Mouse (Mus musculus): ENCODE data around the gene Basp1. TPM values are rescaled to one million over a fixed set of nuclear protein-coding genes. Genes with fewer than 3 reads are reported as not detected.
"Not testable (repeated sequence)": the region's sequence is repeated elsewhere in the genome, so short reads cannot be mapped to it uniquely, and the experiment has no call there.

Basp1 gene
- polyA plus RNA-seq (2015; fragmentation: Nextera tagmentation; extraction: Ambion mirVana) = 0.88 and 0.94 TPM in 2 replicates

DNA sequence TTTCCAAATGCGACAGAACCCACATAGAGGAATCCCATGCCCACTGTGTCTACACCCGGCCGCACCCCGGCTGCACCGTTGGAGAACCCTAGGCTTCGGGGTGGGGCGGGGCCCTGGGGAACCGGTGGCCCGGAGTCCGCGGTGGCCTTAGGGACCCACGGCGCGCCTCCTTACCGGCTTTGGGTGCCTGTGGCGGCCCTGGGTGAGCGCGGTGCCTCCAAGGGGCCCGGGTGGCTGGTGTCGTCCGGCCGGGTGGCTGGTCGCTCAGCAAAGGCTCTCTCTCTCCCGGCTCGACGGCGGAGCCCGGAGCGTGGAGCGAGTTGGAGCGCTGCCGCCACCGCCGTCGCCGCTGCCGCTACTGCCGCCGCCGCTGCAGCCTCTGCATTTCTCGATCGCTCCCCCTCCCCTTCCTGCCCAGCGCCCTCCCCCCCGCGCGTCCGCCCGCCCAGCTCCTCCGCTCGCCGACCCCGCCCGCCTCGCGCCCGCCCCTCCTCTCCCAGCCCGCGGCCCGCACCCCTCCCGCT lies at the start of gene Basp1:
Gene Basp1 (minus strand): TSS at position 387 of the 524 bp plus-strand sequence.
- Histone ChIP-seq H3K9ac (ENCODE audit: low read depth, low read length) (peak within 1 kb of the TSS; percentile 39), H3K4me2 (ENCODE audit: low read depth, low read length) (peak within 1 kb of the TSS; percentile 59), H3K4me3 (ENCODE audit: low read depth, low read length) (peak within 1 kb of the TSS; percentile 55), H3K4me1 (ENCODE audit: control insufficient read depth, low read depth, low read length) (peaks cover 2% of the 10 kb centered on the region), H3K9me3 (replicated peaks; ENCODE audit: control insufficient read depth, low read length) (no peaks in the 10 kb centered on the region), H3K36me3 (ENCODE audit: control insufficient read depth, insufficient read depth) (no peaks in the 10 kb centered on the region), H3K27ac (ENCODE audit: low read length) (no peak within 1 kb of the TSS), H3K27me3 (ENCODE audit: control insufficient read depth, insufficient read depth, low read depth, low read length) (peaks cover 30% of the 10 kb centered on the region)
- under 1% methylated on average over 39 of the region's 60 CpGs for WGBS (ENCODE audit: insufficient replicate concordance)
- peak; percentile 24; the same call in 1 of the 2 replicates for ATAC-seq (ENCODE audit: low read depth)

DNA sequence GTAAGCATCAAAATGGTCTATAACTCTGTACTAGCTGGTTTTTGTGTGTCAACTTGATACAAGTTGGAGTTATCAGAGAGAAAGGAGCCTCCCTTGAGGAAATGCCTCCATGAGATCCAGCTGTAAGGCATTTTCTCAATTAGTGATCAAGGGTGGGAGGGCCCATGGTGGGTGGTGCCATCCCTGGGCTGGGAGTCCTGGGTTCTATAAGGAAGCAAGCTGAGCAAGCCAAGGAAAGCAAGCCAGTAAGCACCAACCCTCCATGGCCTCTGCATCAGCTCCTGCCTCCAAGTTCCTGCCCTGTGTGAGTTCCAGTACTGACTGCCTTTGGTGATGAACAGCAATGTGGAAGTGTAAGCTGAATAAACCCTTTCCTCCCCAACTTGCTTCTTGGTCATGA lies 49.5 kb upstream of the Basp1 start:
- H3K27ac ChIP-seq (ENCODE audit: low read length); H3K4me3 ChIP-seq (ENCODE audit: low read depth, low read length): not testable (repeated sequence)

DNA sequence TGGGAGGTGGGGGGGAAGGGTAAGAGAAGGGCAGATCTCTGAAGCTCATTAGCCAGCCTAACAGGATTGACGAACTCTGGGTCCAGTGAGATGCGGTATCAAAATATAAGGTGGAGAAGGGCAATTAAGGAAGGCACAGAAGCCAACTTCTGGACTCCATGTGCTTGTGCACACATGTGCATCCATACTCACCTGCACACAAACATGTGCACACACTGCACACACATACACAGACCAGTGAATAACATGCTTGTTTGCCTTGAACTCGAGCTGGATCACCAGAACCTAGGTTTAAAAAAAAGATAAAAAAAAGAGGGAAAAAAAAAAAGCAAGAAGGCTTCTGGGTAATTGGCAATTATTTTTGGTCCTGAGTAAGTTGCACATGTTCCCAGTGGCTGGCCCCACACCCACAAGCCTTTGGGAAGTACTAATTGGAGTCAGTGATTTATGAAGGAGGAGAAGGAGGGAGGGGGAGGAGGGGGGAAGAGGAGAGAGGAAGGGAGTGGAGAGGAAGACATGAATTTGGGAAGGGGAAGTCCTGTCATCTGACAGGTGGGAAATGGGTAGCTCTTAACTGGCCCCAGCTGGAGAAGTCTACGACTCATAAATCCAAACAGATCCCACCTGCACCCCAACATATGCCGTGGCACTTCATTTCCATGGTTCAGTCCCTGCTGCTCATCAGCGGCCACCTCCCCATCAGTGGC lies 48.6 kb upstream of the Basp1 start:
- no peaks in the 10 kb centered on the region for H3K4me1 ChIP-seq (ENCODE audit: control insufficient read depth, low read depth, low read length)
- H3K9me3 ChIP-seq (replicated peaks; ENCODE audit: control insufficient read depth, low read length) = no peaks in the 10 kb centered on the region
- ATAC-seq (ENCODE audit: low read depth) = no peak
- H3K4me3 ChIP-seq (ENCODE audit: low read depth, low read length) = no peak overlapping the region
- no peak overlapping the region for H3K27ac ChIP-seq (ENCODE audit: low read length)
- no peak overlapping the region for H3K4me2 ChIP-seq (ENCODE audit: low read depth, low read length)
- H3K9ac ChIP-seq (ENCODE audit: low read depth, low read length) = no peak overlapping the region
- no peaks in the 10 kb centered on the region for H3K27me3 ChIP-seq (ENCODE audit: control insufficient read depth, insufficient read depth, low read depth, low read length)
- 47% methylated on average over 6 of the region's 6 CpGs for WGBS (ENCODE audit: insufficient replicate concordance)
- H3K36me3 ChIP-seq (ENCODE audit: control insufficient read depth, insufficient read depth) = no peaks in the 10 kb centered on the region

More for the DNA sequence above, 49.5 kb upstream of the Basp1 start:
- H3K4me2 ChIP-seq (ENCODE audit: low read depth, low read length); H3K27me3 ChIP-seq (ENCODE audit: control insufficient read depth, insufficient read depth, low read depth, low read length); H3K36me3 ChIP-seq (ENCODE audit: control insufficient read depth, insufficient read depth); ATAC-seq (ENCODE audit: low read depth); H3K4me1 ChIP-seq (ENCODE audit: control insufficient read depth, low read depth, low read length); H3K9me3 ChIP-seq (replicated peaks; ENCODE audit: control insufficient read depth, low read length); H3K9ac ChIP-seq (ENCODE audit: low read depth, low read length): not testable (repeated sequence)

DNA sequence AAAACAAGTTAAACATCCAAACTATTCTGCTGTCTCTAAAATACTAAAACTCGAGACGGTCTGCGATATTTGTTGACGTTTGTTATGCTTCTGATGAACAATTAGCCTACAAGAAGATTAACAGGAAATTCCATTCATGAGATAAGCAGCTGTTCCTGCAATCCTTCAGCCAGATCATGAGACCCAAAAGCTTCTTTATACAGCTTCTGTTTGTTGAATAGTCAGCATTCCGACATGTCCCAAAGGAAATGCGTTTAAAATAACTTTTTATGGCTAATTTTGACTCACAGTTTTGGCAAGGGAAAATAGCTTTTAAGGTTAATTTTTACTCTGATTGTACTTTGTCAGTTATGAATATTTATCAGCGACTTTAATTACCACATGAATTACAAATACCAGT lies 46.3 kb upstream of the Basp1 start:
- 34% methylated on average over 7 of the region's 7 CpGs for WGBS (ENCODE audit: insufficient replicate concordance)
- no peak for ATAC-seq (ENCODE audit: low read depth)
- Histone ChIP-seq H3K9ac (ENCODE audit: low read depth, low read length) (no peak overlapping the region), H3K27me3 (ENCODE audit: control insufficient read depth, insufficient read depth, low read depth, low read length) (no peaks in the 10 kb centered on the region), H3K4me2 (ENCODE audit: low read depth, low read length) (no peak overlapping the region), H3K27ac (ENCODE audit: low read length) (no peak overlapping the region), H3K4me3 (ENCODE audit: low read depth, low read length) (no peak overlapping the region), H3K9me3 (replicated peaks; ENCODE audit: control insufficient read depth, low read length) (no peaks in the 10 kb centered on the region), H3K36me3 (ENCODE audit: control insufficient read depth, insufficient read depth) (no peaks in the 10 kb centered on the region), H3K4me1 (ENCODE audit: control insufficient read depth, low read depth, low read length) (no peaks in the 10 kb centered on the region)

DNA sequence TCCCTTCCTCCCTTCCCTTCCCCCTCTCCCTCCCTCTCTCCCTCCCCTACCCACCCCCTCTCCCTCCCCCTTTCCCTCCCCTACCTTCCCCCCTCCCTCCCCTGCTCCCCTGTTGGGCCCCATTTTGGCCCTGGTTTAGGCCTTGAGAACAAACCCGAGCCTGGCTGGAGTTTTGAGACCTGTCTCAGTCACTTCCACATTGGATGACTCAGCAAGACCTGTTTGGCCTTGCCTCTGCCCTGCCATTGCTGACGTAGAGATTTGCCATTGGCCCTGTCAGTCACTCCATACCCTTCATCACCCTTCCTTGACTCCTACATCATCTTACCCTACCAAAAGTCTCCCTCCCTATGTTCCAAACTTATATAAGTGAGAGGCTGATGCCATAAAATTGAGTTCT lies 43.9 kb upstream of the Basp1 start:
- H3K4me3 ChIP-seq (ENCODE audit: low read depth, low read length) = no peak overlapping the region
- H3K4me2 ChIP-seq (ENCODE audit: low read depth, low read length) = no peak overlapping the region
- ATAC-seq (ENCODE audit: low read depth) = no peak
- no peak overlapping the region for H3K27ac ChIP-seq (ENCODE audit: low read length)
- H3K4me1 ChIP-seq (ENCODE audit: control insufficient read depth, low read depth, low read length) = no peaks in the 10 kb centered on the region
- H3K36me3 ChIP-seq (ENCODE audit: control insufficient read depth, insufficient read depth) = no peaks in the 10 kb centered on the region
- H3K27me3 ChIP-seq (ENCODE audit: control insufficient read depth, insufficient read depth, low read depth, low read length) = no peaks in the 10 kb centered on the region
- WGBS (ENCODE audit: insufficient replicate concordance) = 35% methylated on average over 2 of the region's 2 CpGs
- H3K9ac ChIP-seq (ENCODE audit: low read depth, low read length) = no peak overlapping the region
- H3K9me3 ChIP-seq (replicated peaks; ENCODE audit: control insufficient read depth, low read length) = no peaks in the 10 kb centered on the region

DNA sequence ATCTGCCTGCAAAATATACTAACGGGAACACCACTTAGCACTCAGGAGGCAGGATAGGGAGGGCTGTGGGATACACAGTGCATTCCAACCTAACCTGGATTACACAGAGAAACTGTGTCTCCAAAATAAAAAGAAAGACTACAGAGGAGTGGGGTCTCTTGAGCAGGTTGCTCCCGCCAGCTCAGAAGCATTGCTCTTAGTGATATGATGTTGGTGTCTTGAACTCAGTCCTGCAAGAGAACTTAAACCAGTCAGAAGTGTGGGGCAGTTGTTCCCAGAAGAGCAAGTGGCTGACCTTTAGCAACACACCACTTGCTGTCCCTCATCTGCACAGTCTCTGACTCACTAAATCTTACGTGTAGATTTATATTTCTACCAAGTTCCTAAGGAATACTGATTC lies 40.0 kb upstream of the Basp1 start:
- Histone ChIP-seq H3K4me3 (ENCODE audit: low read depth, low read length) (no peak overlapping the region), H3K9ac (ENCODE audit: low read depth, low read length) (no peak overlapping the region), H3K27me3 (ENCODE audit: control insufficient read depth, insufficient read depth, low read depth, low read length) (no peaks in the 10 kb centered on the region), H3K36me3 (ENCODE audit: control insufficient read depth, insufficient read depth) (no peaks in the 10 kb centered on the region), H3K4me1 (ENCODE audit: control insufficient read depth, low read depth, low read length) (no peaks in the 10 kb centered on the region), H3K27ac (ENCODE audit: low read length) (no peak overlapping the region), H3K4me2 (ENCODE audit: low read depth, low read length) (no peak overlapping the region), H3K9me3 (replicated peaks; ENCODE audit: control insufficient read depth, low read length) (no peaks in the 10 kb centered on the region)
- WGBS (ENCODE audit: insufficient replicate concordance) = 72% methylated on average over 3 of the region's 3 CpGs
- ATAC-seq (ENCODE audit: low read depth) = no peak

DNA sequence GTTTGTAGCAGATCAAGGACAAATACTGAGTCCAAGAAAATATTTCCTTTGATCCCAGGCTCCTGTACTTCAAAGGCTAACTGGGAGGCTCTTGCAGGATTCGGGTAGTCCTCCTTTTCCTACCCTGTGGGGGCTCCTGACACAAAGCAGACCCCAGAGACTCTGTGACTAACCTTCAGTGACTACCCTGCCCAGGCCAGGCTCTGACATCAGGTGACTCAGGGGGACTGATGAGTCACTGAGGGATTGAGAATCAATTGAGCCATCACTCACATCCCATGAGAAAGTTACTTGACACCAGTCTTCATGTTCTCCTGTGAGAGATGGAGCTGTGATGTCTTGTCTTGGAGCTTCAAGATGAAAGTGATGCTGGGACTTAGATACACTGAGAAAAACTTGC lies 35.8 kb upstream of the Basp1 start:
- H3K4me2 ChIP-seq (ENCODE audit: low read depth, low read length) = no peak overlapping the region
- 27% methylated on average over 1 of the region's 1 CpGs for WGBS (ENCODE audit: insufficient replicate concordance)

DNA sequence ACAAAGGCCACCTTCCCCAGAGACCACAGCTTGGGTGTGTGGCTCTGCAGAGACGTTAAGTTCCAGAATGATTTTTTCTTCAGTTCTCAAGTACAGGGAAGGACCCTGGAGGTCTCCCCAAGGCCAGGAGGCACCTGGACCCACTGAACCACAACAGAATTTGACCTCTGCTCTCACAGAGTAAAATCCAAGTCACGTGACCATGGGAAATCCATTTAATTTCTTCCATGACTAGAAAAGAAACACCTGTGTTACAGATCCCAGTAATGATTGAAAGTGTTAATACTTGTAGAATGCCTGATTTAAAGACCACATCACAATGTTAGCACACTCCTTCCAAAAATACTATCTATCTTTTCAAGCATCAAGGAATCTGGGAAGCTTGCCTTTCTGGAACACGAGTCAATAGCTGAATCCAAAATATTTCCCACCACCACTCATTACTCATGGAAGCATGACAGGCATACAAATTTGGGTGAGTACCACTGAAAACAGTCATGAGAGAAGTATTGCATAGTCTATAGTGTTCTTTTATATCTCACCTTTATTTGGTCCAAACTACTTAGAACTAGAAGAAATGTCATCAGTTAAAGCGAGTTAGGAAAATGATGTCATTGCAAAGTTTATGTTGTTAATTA lies 35.3 kb upstream of the Basp1 start:
- H3K36me3 ChIP-seq (ENCODE audit: control insufficient read depth, insufficient read depth) = no peaks in the 10 kb centered on the region
- no peaks in the 10 kb centered on the region for H3K4me1 ChIP-seq (ENCODE audit: control insufficient read depth, low read depth, low read length)
- H3K9me3 ChIP-seq (replicated peaks; ENCODE audit: control insufficient read depth, low read length) = no peaks in the 10 kb centered on the region
- H3K4me2 ChIP-seq (ENCODE audit: low read depth, low read length) = no peak overlapping the region
- H3K4me3 ChIP-seq (ENCODE audit: low read depth, low read length) = no peak overlapping the region
- H3K27ac ChIP-seq (ENCODE audit: low read length) = no peak overlapping the region
- ATAC-seq (ENCODE audit: low read depth) = no peak
- WGBS (ENCODE audit: insufficient replicate concordance) = 48% methylated on average over 4 of the region's 4 CpGs
- no peak overlapping the region for H3K9ac ChIP-seq (ENCODE audit: low read depth, low read length)
- no peaks in the 10 kb centered on the region; the same call in 1 of the 2 replicates for H3K27me3 ChIP-seq (ENCODE audit: control insufficient read depth, insufficient read depth, low read depth, low read length)

More for the DNA sequence above, 35.8 kb upstream of the Basp1 start:
- Histone ChIP-seq H3K9me3 (replicated peaks; ENCODE audit: control insufficient read depth, low read length) (no peaks in the 10 kb centered on the region), H3K27ac (ENCODE audit: low read length) (no peak overlapping the region), H3K36me3 (ENCODE audit: control insufficient read depth, insufficient read depth) (no peaks in the 10 kb centered on the region), H3K4me3 (ENCODE audit: low read depth, low read length) (no peak overlapping the region), H3K27me3 (ENCODE audit: control insufficient read depth, insufficient read depth, low read depth, low read length) (no peaks in the 10 kb centered on the region; the same call in 1 of the 2 replicates), H3K9ac (ENCODE audit: low read depth, low read length) (no peak overlapping the region), H3K4me1 (ENCODE audit: control insufficient read depth, low read depth, low read length) (no peaks in the 10 kb centered on the region)
- ATAC-seq (ENCODE audit: low read depth) = no peak

DNA sequence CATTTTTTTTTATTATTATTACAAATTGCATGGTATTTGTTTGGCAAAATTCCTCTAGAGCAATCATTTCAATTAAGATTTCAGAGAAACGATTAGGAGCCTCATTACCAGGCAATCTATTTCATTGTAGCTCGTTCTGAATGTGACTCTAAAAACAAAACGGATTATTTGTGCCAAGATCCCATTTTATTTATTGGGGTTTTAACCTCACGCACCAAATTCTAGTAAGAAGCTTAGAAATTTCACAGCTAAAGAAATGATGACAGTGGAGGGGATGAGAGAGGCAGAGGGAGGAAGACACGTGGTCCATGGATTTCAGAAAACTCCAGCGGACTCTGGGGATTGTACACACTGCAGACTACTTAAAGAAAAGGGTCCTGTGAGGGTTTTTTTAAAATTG lies 33.6 kb upstream of the Basp1 start:
- no peak for ATAC-seq (ENCODE audit: low read depth)
- 48% methylated on average over 6 of the region's 6 CpGs for WGBS (ENCODE audit: insufficient replicate concordance)
- H3K27me3 ChIP-seq (ENCODE audit: control insufficient read depth, insufficient read depth, low read depth, low read length) = no peaks in the 10 kb centered on the region; the same call in 1 of the 2 replicates
- H3K36me3 ChIP-seq (ENCODE audit: control insufficient read depth, insufficient read depth) = no peaks in the 10 kb centered on the region
- no peak overlapping the region for H3K4me2 ChIP-seq (ENCODE audit: low read depth, low read length)
- no peak overlapping the region for H3K9ac ChIP-seq (ENCODE audit: low read depth, low read length)
- no peak overlapping the region for H3K27ac ChIP-seq (ENCODE audit: low read length)
- H3K9me3 ChIP-seq (replicated peaks; ENCODE audit: control insufficient read depth, low read length) = no peaks in the 10 kb centered on the region
- H3K4me3 ChIP-seq (ENCODE audit: low read depth, low read length) = no peak overlapping the region
- H3K4me1 ChIP-seq (ENCODE audit: control insufficient read depth, low read depth, low read length) = no peaks in the 10 kb centered on the region

All from liver, embryonic 16.5 days (tissue).